Mouse (Mus musculus) naive thymus-derived CD4-positive, alpha-beta T cell, adult 2 months (primary cell): ENCODE results near the gene Ttc37.

Experiments used
- DNase-seq: peaks from one replicate; pipeline ENCODE4 v3.0.0-alpha.2; 2011; ENCODE audit warnings: low read depth

Gene Ttc37

GRCm38 (mm10) chr13:76160587-76160986 is 62.1 kb downstream of the Ttc37 start:
- no peak for DNase-seq

GRCm38 (mm10) chr13:76174297-76174696 is 75.8 kb downstream of the Ttc37 start:
- DNase-seq: no peak

GRCm38 (mm10) chr13:76178700-76179099 is 80.2 kb downstream of the Ttc37 start:
- no peak for DNase-seq

- no peak for DNase-seq
Observed at GRCm38 (mm10) chr13:76187651-76188050, 89.1 kb downstream of the Ttc37 start.

DNA sequence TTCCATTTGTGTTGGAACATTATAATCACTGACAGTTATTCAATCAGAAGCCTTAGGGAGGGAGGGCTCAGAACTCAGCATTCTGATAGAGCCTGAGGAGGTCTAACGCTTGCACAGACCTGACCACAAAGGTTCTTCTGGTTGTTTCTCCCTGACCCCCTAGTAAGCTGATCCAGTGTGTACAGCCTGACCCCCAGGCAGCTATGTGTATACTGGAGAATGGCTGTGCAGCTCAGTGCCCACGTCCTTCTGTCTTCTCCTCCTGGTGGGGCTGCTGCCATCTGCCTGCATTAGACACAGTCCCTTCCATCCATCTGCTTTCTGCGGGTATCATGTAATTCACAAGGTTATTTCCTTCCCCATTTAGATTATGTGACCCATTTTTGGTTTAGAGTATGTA is 90.7 kb downstream of the Ttc37 start:
- no peak for DNase-seq

DNA sequence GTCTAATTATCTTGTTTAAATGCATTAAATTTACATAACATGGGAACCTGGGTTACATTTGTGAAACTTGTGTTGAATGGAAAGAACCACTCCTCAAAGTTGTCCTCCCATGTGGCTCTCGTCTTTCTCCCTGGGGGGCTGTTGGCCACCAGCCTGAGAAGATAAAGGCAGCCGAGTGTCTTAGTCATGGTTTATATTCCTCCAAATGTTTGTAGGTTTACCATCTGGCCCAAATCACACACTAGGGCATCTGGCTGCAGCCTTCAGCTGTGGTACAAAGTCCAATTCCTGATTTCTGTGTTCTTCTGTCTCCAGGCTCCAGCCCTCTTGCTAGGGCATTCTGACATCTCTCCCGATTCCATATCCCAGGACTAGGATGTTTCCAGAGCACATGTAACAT is 91.7 kb downstream of the Ttc37 start:
- DNase-seq: no peak

DNA sequence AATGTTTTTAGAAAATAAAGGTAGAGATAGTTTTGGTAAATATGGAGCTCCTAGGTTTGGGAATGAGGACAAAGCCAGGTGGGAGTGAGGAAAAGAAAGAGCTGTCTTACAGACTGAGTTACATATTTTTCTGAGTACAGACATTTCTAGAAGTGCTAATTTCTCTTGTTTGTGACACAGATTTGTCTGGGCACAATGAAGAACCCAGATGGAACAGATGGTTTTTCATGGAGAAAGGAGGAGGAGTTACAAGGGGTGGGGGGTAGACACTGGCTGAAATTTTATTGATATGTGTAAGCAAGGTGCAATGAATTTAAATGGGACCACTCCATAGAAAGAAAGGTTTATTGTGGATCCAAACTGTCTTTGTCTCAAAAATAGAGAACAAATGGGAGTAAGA is 96.4 kb downstream of the Ttc37 start:
- DNase-seq: no peak

- DNase-seq: no peak
Observed at GRCm38 (mm10) chr13:76195431-76196138, 97.1 kb downstream of the Ttc37 start.

DNA sequence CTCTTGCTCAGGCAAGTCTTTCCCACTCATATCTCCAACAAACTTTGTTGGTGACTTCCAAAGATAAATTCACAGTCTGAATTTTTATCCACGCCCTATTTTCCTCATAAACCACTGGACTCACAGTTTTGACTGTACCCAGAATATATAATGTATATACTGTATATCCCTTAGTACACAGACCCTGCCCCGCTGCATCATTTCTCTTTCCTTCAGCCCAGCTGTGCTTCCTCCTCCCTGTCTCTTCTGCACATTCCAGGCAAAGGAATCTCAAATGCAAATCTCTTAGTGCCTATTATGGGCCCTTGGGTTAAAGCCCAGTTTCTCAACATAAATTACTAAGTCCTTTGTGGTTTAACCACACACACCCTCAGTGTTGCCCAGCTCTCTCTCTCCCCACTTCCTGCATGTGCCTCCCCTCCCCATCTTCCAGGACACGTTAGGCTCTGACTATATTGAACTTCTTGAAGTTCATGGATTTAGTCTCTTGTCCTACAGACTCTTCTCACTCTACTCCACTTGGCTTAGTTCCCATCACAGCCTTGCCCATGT is 98.8 kb downstream of the Ttc37 start:
- no peak for DNase-seq

DNA sequence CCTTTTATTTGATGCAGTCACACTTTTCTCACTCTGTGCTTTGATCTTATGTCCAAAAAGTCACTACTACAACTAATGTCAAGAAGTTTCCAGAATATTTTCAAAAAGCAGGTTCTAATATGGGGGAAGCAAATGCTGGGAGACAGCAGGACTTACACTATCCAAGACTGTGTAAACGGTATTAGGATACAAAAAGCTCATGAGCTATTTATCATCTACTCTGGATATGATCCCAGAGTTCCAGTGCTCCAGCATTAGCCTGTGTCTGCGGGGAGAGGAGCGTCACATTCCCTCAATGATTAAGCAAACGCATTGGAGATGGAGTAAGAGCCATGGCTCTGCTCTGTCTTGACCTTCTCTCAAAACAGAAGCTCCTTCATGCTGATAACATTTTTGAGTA is 101.4 kb downstream of the Ttc37 start:
- no peak for DNase-seq

DNA sequence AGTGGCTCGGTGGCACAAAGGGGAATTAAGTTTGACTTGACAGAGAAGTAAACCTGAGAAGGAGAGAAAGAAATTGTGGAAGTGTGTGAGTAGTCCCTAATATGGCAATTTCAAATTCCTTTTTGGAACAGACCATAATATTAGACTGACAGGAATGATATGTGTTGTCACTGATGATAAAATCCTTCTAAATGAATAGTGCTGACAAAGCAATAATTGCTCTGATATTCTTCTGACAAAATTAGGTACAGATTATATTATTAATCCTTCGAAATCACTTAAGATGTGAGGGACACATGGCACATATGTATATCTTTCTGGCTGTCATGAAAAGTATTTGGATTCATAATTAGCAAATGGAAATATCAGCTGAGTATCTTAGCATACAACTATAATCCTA is 116.4 kb downstream of the Ttc37 start:
- no peak for DNase-seq

DNA sequence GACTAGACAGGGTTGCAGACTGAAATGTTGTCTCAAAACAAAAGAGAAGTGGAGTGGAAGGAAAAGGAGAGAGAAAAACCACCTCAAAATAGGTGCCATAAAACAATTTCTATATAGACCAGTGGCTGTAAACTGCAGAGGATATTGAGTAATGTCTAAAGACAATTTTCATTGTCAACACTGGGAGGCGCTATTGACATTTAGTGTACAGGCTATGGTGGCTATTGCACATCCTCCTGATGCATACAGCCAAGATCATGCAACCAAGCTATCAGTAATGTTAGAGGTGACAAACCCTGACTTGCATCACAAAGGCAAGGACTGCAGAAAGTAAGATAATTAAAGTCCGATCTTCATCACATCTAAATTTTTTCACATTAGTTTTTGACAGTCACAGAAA is 116.9 kb downstream of the Ttc37 start:
- DNase-seq: no peak
